Mouse (Mus musculus): Measurements from ENCODE around the gene Mtr.

DNA sequence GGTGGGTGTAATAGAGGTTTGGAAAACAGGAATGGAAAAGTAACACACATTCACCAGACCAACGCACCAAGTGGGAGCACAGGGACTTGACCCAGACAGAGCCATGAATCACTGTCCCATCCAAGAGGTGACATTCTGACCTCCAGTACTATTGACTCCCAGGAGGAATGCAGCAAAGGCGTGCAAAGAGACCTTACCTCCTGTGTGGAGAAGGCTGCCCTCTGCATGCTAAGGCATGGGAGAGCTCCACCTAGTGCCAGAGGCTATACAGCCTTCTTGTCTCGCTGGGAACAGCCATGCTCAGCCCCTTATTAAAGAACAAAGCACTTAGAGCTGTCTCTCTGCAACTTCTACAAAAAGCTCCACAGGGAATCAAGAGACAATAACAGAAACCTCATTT, 9.2 kb upstream of the Mtr start:
- TF ChIP-seq POLR2A (IDR thresholded peaks at IDR 0.05; ENCODE audit: borderline replicate concordance, extremely low read depth, insufficient read depth, insufficient read length, poor library complexity, severe bottlenecking) (no peak), CTCF (IDR thresholded peaks at IDR 0.05; ENCODE audit: borderline replicate concordance, extremely low read depth, insufficient read depth, insufficient read length) (no peak)
